Mouse (Mus musculus) CD4-positive, CD25-positive, alpha-beta regulatory T cell (primary cell): ENCODE measurements around the gene Ctxn1. TPM values are rescaled to one million over a fixed set of nuclear protein-coding genes. Genes with fewer than 3 reads are reported as not detected.

Experiments
- polyA plus RNA-seq: library from polyadenylated mRNA; unstranded; fragments of 100-300 nt; shearing (Covaris generic); gene quantifications from one replicate; pipeline ENCODE4 v1.2.1, GENCODE M21; 2017

Gene Ctxn1
- polyA plus RNA-seq, result 0.44 TPM

GRCm38 (mm10) chr8:4259125-4259804 lies at the start of gene Ctxn1:
Ctxn1 (minus strand) TSS chr8:4259274.

GRCm38 (mm10) chr8:4275275-4276110 lies 16.4 kb upstream of the Ctxn1 start, which contains the start of gene Timm44:
Timm44 (minus strand) TSS chr8:4275913.

GRCm38 (mm10) chr8:4252934-4253841 lies 5.9 kb downstream of the Ctxn1 start, which contains the start of gene Snapc2:
Snapc2 (plus strand) TSS chr8:4253080.

GRCm38 (mm10) chr8:4247951-4248540 lies 11.0 kb downstream of the Ctxn1 start, which contains the start of gene Tgfbr3l:
Tgfbr3l (plus strand) TSS chr8:4248214.

GRCm38 (mm10) chr8:4238434-4239192 lies 20.5 kb downstream of the Ctxn1 start, which contains the start of the genes Map2k7 and Gm49320:
Map2k7 (plus strand) TSS chr8:4238740.
Gm49320 (plus strand) TSS chr8:4238865.

GRCm38 (mm10) chr8:4226739-4227347 lies 32.2 kb downstream of the Ctxn1 start, which contains the start of gene Lrrc8e:
Lrrc8e (plus strand) TSS chr8:4226827.

GRCm38 (mm10) chr8:4216791-4217621 lies 42.1 kb downstream of the Ctxn1 start, which contains the start of gene Prr36:
Prr36 (minus strand) TSS chr8:4217459.

Other genes with a start within 250 kb of the Ctxn1 start
- gene Cd209f, start 153.4 kb downstream of the Ctxn1 start, polyA plus RNA-seq, result not detected
- 0.05 TPM for gene Cd209g, start 125.2 kb downstream of the Ctxn1 start, polyA plus RNA-seq
- gene Evi5l, start 92.7 kb downstream of the Ctxn1 start, polyA plus RNA-seq, result 18.2 TPM
- gene Prr36, start 41.8 kb downstream of the Ctxn1 start, polyA plus RNA-seq, result 0.10 TPM
- gene Lrrc8e, start 32.4 kb downstream of the Ctxn1 start, polyA plus RNA-seq, result 0.16 TPM
- gene Map2k7, start 20.5 kb downstream of the Ctxn1 start, polyA plus RNA-seq, result 72.7 TPM
- 0.96 TPM for gene Gm49320, start 20.4 kb downstream of the Ctxn1 start, polyA plus RNA-seq
- gene Tgfbr3l, start 11.1 kb downstream of the Ctxn1 start, polyA plus RNA-seq, result 14.3 TPM
- gene Snapc2, start 6.2 kb downstream of the Ctxn1 start, polyA plus RNA-seq, result 33.5 TPM
- gene Timm44, start 16.6 kb upstream of the Ctxn1 start, polyA plus RNA-seq, result 60.4 TPM
- 17.5 TPM for gene Ccl25, start 65.9 kb upstream of the Ctxn1 start, polyA plus RNA-seq
- 205 TPM for gene Elavl1, start 66.1 kb upstream of the Ctxn1 start, polyA plus RNA-seq
- gene Cers4, start 233.8 kb upstream of the Ctxn1 start, polyA plus RNA-seq, result 54.1 TPM